Mouse (Mus musculus) ES-Bruce4 (cell line): ENCODE data around the gene Slc28a3.

Source experiments
- CTCF ChIP-seq: IDR thresholded peaks from one replicate; pipeline ENCODE4 v1.8.1; 2011; ENCODE audit warnings: low read depth, low read length
- EP300 ChIP-seq: IDR thresholded peaks from 2 replicates; pipeline ENCODE4 v1.6.1; 2011; ENCODE audit warnings: low read depth, low read length; ENCODE audit not compliant: insufficient read depth
- POLR2A ChIP-seq: IDR thresholded peaks from one replicate; pipeline ENCODE4 v1.8.1; 2011; ENCODE audit warnings: low read length; ENCODE audit not compliant: insufficient read depth

DNA sequence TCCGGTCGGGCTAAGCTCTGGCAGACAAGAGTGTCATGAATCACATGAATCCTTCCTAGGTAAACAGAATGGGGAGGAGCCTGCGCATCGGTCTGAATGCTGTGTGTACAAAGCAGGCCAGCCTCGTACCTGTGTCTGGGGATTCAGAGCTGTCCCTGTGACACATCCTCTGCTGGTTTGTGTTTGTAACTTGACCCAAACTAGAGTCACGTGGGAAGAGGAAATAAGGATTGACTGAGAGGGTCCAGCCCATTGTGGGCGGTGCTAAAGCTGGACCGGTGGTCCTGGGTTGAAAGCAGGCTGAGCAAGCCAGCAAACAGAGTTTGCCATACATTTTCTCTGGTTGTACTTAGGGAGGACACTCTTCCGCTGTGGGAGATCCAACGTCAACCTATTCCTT, 20.1 kb upstream of the Slc28a3 start:
- TF ChIP-seq CTCF = no peak
- TF ChIP-seq POLR2A = no peak
- no peak for TF ChIP-seq EP300
